Mouse (Mus musculus) E14TG2a.4 (cell line): ENCODE measurements around the gene Utp20.
"Not testable (repeated sequence)": the region's sequence is repeated elsewhere in the genome, so short reads cannot be mapped to it uniquely, and the experiment has no call there.

Experiments
- CTCF ChIP-seq: conservative IDR thresholded peaks from 2 replicates; pipeline ENCODE4 v1.5.1; 2014; ENCODE audit warnings: low read length
- NANOG ChIP-seq: IDR thresholded peaks from 2 replicates; pipeline ENCODE4 v1.6.1; 2014; ENCODE audit warnings: borderline replicate concordance, low read length, mixed read lengths
- POU5F1 ChIP-seq: IDR thresholded peaks from 2 replicates; pipeline ENCODE4 v1.6.1; 2014; ENCODE audit warnings: low read length, borderline replicate concordance

- TF ChIP-seq CTCF, NANOG, POU5F1: not testable (repeated sequence)
Measured at GRCm38 (mm10) chr10:88783135-88783534, 43.5 kb downstream of the Utp20 start.
